Mouse (Mus musculus) hindbrain, embryonic 12.5 days (tissue): Measurements from ENCODE around the gene Bank1. TPM values are rescaled to one million over a fixed set of nuclear protein-coding genes. Genes with fewer than 3 reads are reported as not detected.
"Not testable (repeated sequence)": the region's sequence is repeated elsewhere in the genome, so short reads cannot be mapped to it uniquely, and the experiment has no call there.

Experiments
- ATAC-seq: fragments of 200-750 bp; cut with Nextera tagmentation; 2 replicates; pipeline ENCODE4 v1.8.0; 2017; ENCODE audit warnings: moderate TSS enrichment; ENCODE audit not compliant: low FRiP score
- H3K27ac ChIP-seq: fragments of 300-500 bp; sonication (generic); 2 replicates; pipeline ENCODE4 v1.5.1; 2016; ENCODE audit warnings: mild to moderate bottlenecking
- H3K27me3 ChIP-seq: fragments of 300-500 bp; sonication (generic); 2 replicates; pipeline ENCODE4 v1.6.1; 2016; ENCODE audit warnings: mild to moderate bottlenecking
- H3K36me3 ChIP-seq: fragments of 300-500 bp; sonication (generic); 2 replicates; pipeline ENCODE4 v1.6.1; 2016; ENCODE audit warnings: mild to moderate bottlenecking
- H3K4me1 ChIP-seq: fragments of 300-500 bp; sonication (generic); 2 replicates; pipeline ENCODE4 v1.6.1; 2016
- H3K4me2 ChIP-seq: fragments of 300-500 bp; sonication (generic); replicated peaks from 2 replicates; pipeline ENCODE4 v1.6.1; 2016; ENCODE audit warnings: mild to moderate bottlenecking
- H3K4me3 ChIP-seq: fragments of 300-500 bp; sonication (generic); 2 replicates; pipeline ENCODE4 v1.5.1; 2016; ENCODE audit warnings: mild to moderate bottlenecking
- H3K9ac ChIP-seq: fragments of 300-500 bp; sonication (generic); 2 replicates; pipeline ENCODE4 v1.6.1; 2016; ENCODE audit warnings: mild to moderate bottlenecking, moderate library complexity
- H3K9me3 ChIP-seq: fragments of 300-500 bp; sonication (generic); replicated peaks from 2 replicates; pipeline ENCODE4 v1.6.1; 2016; ENCODE audit warnings: mild to moderate bottlenecking
- WGBS: fragments of 180-500 bp; shearing (Covaris S2); methylation state at CpG from one replicate; pipeline ENCODE4 v1.1.7; 2016; 5-methylcytosine and 5-hydroxymethylcytosine counted together
- polyA plus RNA-seq: library from polyadenylated mRNA; unstranded; fragments of >200 nt; fragmentation: Nextera tagmentation; extraction: Ambion mirVana; gene quantifications from 2 replicates; pipeline ENCODE4 v1.2.1, GENCODE M21; 2016

Gene Bank1
- polyA plus RNA-seq, 1 experiment from 2014 or later: 0.49 TPM

DNA sequence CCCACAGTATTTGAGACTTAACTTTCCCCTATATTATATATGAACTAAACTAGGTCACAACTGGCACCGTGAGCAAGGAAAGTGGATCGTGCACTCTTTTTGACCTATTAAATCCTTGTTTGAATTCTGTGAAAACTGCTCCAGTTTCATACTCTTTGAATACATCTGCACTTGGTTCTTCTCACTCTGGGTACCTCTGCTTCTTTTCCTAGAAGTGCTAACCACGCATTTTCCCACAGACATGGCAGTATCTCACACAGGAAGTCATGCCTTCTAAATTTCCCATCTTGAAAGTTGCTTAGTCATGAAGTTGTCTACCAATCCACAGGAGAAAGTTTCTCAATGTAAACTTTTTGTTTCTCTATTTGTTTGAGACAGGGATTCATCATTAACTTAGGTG is 3.9 kb downstream of the Bank1 start:
- no peaks in the 10 kb centered on the region for H3K36me3 ChIP-seq
- H3K27ac ChIP-seq: no peak overlapping the region
- peaks cover 6% of the 10 kb centered on the region; the same call in 1 of the 2 replicates for H3K27me3 ChIP-seq
- WGBS: 94% methylated on average over 3 of the region's 3 CpGs
- H3K4me2 ChIP-seq: no peak overlapping the region
- no peak overlapping the region for H3K4me3 ChIP-seq
- no peak overlapping the region for H3K9ac ChIP-seq
- ATAC-seq: no peak
- H3K4me1 ChIP-seq: no peaks in the 10 kb centered on the region
- H3K9me3 ChIP-seq: no peaks in the 10 kb centered on the region

DNA sequence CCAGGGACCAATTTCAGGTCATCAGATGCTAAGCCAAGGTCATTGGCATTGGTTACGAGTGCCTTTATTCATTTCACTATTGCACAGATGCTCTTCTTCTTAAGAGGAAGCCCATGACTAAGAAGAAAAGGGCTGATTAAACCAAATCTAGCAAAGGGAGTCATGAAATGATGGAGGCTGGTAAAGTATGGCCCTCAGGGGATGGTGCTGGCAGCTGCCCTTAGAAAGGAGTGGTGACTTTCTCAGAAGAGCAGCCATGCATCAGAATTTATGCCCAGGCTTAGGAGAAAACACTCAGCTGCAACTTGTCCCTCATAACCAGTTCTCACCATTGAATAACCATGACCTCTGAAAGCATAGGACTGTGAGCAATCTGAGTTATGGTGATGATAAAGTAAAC is 17.4 kb downstream of the Bank1 start:
- Histone ChIP-seq H3K4me2 (no peak overlapping the region), H3K36me3 (no peaks in the 10 kb centered on the region), H3K9me3 (no peaks in the 10 kb centered on the region), H3K9ac (no peak overlapping the region), H3K4me1 (no peaks in the 10 kb centered on the region), H3K27me3 (no peaks in the 10 kb centered on the region), H3K27ac (no peak overlapping the region), H3K4me3 (no peak overlapping the region)
- WGBS: 93% methylated on average over 1 of the region's 1 CpGs
- ATAC-seq: no peak

DNA sequence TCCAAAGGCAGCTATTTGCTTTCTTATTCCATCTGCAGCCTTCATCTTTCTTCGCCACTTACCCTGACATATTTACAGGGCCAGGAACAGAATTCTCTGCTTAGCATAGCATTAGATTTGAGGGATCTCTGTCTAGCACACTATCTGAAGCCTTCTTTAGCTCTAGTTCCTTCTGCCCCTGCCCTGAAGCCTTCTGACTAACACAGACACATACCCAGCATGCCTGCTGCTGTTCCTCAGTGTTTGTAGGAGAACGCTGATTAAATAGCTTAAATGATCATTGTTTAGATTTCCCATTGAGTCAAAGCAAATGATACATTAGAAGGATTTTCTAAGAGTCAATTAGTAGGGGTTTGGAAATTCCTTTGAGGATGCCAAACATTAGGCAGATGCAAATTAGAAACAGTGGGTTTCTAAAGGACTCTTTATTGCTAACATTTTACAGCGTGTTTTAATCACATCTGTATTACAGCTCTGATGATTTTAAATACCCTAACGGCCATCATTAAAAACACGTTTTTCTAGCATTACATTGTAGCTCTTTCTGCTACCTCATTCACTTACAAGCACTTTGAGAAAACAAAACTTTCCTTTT is 19.2 kb downstream of the Bank1 start:
- 66% methylated on average over 5 of the region's 5 CpGs for WGBS
- H3K36me3 ChIP-seq: no peaks in the 10 kb centered on the region
- H3K9me3 ChIP-seq: no peaks in the 10 kb centered on the region
- no peaks in the 10 kb centered on the region for H3K27me3 ChIP-seq
- H3K4me1 ChIP-seq: no peaks in the 10 kb centered on the region
- H3K4me2 ChIP-seq: no peak overlapping the region
- no peak overlapping the region for H3K9ac ChIP-seq
- no peak overlapping the region for H3K27ac ChIP-seq
- no peak overlapping the region for H3K4me3 ChIP-seq
- no peak for ATAC-seq

DNA sequence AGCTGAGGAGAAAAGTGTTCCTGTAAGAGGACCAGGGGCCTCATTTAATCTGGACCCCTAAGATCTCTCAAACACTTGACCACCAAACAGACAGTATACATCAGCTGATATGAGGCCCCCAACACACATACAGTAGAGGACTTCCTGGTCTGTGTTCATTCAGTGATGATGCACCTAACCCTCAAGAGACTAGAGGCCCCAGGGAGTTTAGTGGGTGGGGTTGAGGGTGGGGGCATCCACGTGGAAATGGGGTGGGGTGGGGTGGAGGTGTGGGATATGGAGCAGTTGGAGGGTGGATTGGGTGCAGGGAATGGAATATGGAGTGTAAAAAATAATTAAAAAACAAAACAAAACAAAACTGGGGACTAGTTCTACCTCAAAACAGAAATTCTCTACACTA is 23.3 kb downstream of the Bank1 start:
- H3K4me2 ChIP-seq: no peak overlapping the region
- H3K9me3 ChIP-seq: no peaks in the 10 kb centered on the region
- WGBS: 42% methylated on average over 1 of the region's 1 CpGs
- H3K4me1 ChIP-seq: no peaks in the 10 kb centered on the region
- no peaks in the 10 kb centered on the region for H3K27me3 ChIP-seq
- no peak overlapping the region for H3K9ac ChIP-seq
- no peak overlapping the region for H3K4me3 ChIP-seq
- H3K27ac ChIP-seq: no peak overlapping the region
- no peaks in the 10 kb centered on the region for H3K36me3 ChIP-seq
- ATAC-seq: no peak

DNA sequence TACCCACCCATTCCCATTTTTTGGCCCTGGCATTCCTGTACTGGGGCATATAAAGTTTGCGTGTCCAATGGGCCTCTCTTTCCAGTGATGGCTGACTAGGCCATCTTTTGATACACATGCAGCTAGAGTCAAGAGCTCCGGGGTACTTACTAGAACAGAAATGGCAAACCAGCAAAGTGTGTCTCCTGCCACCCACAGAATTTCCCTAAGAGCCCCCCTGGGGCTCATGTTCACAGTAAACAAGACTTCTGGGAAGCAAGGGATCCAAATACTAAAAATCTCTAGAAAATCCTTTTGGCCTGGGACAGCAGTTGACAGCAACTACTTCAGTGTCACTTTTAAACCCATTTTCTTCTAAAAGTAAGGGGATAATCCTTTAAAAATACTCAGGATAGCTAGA is 25.1 kb downstream of the Bank1 start:
- not testable (repeated sequence) for H3K9me3 ChIP-seq, H3K9ac ChIP-seq, H3K36me3 ChIP-seq, ATAC-seq, H3K4me1 ChIP-seq, H3K4me2 ChIP-seq, H3K4me3 ChIP-seq, H3K27ac ChIP-seq, H3K27me3 ChIP-seq
- WGBS: 92% methylated on average over 2 of the region's 2 CpGs

DNA sequence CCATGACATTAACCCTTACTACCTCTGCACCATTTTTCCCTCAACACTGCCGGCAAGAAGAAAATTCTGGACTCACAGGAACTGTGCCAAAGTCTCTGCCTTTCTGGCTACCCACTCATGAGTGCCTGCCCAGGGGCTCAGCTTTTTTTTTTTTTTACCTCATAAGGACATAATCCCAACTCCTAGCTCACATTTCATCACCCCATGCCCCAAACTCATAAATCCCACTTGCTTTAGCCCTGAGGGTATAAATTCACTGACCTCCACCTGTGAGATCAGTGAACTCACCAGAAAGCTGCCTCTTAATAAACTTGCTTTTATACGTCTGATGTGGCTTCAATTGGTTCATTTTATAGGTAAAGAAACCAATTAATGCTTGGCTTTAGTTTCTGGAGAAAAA is 28.5 kb downstream of the Bank1 start:
- H3K9me3 ChIP-seq: no peaks in the 10 kb centered on the region
- WGBS: 75% methylated on average over 2 of the region's 2 CpGs
- H3K27ac ChIP-seq: no peak overlapping the region
- H3K4me3 ChIP-seq: no peak overlapping the region
- H3K27me3 ChIP-seq: no peaks in the 10 kb centered on the region
- H3K9ac ChIP-seq: no peak overlapping the region
- no peak for ATAC-seq
- H3K36me3 ChIP-seq: no peaks in the 10 kb centered on the region
- no peak overlapping the region for H3K4me2 ChIP-seq
- H3K4me1 ChIP-seq: no peaks in the 10 kb centered on the region

DNA sequence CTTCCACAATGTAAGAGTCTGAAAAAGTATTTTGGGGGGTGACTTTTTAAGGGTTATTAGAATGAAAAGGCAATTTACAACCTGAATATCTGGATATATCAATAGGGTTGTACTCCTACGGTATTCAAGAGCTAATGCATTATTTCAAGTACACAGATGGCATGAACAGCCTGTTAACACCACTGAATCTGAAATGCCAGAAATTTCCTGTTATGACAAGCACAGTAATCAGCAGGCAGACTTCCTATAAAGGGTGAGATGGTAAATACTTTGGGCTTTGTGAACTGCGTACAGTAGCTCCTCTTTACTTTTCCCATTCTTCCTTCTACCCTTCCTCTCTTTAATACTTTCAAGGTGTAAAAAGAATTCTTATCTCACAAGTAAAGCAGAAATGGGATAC is 30.6 kb downstream of the Bank1 start:
- ATAC-seq: no peak
- 93% methylated on average over 2 of the region's 2 CpGs for WGBS
- H3K9ac ChIP-seq: no peak overlapping the region
- no peak overlapping the region for H3K4me2 ChIP-seq
- no peaks in the 10 kb centered on the region for H3K36me3 ChIP-seq
- H3K4me3 ChIP-seq: no peak overlapping the region
- H3K27ac ChIP-seq: no peak overlapping the region
- no peaks in the 10 kb centered on the region for H3K4me1 ChIP-seq
- H3K9me3 ChIP-seq: no peaks in the 10 kb centered on the region
- H3K27me3 ChIP-seq: no peaks in the 10 kb centered on the region

DNA sequence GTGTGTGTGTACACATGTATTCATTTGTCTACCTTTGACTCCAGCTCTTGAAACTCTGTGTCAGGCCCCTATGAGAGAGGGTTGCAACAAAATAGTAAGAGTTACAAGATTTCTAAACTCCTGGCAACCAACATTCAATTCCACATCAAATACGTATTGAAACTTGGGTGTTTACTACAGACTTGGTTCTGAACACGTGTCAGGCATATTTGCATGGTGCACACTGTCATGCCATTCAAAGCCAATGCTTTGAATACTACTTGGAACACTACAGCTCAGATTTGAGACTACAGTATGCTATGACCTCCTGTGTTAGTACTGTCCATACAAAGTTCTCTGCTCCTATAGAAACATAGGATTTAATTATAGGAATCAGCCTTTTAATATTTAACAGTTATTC is 38.0 kb downstream of the Bank1 start:
- Histone ChIP-seq H3K4me1 (no peaks in the 10 kb centered on the region), H3K9ac (no peak overlapping the region), H3K4me3 (no peak overlapping the region), H3K9me3 (no peaks in the 10 kb centered on the region), H3K4me2 (no peak overlapping the region), H3K36me3 (no peaks in the 10 kb centered on the region), H3K27ac (no peak overlapping the region), H3K27me3 (no peaks in the 10 kb centered on the region)
- WGBS: 81% methylated on average over 2 of the region's 2 CpGs
- ATAC-seq: no peak

DNA sequence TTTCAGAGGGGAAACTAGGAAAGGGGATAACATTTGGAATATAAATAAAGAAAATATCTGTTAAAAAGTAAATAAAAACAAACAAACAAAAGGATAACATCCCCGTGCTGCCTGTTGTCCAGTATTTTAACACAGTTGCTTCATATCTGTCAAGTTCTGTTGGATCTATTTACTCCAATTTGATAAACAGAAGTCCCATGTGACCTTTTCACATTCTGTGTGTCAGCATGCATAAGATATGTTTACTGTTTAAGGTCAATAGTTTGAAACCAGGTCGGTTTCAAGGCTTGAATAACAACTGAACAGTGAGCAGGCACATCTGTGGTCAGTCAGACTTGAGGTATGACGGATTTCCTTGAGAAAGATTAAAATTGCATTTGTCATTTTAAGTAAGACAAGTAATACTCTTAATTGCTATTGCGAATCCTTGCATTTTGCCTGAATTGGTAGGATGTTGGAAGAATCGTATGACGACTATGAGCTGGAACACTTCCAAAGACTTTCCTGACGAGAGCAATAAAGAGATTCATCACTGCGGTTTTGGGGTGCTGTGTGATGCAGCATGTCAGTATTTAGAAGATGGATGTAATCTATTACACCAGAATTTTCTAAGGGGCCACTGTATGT is 60.8 kb downstream of the Bank1 start:
- no peak overlapping the region for H3K27ac ChIP-seq
- H3K36me3 ChIP-seq: no peaks in the 10 kb centered on the region
- 88% methylated on average over 8 of the region's 8 CpGs for WGBS
- no peak overlapping the region for H3K4me3 ChIP-seq
- H3K4me2 ChIP-seq: no peak overlapping the region
- no peaks in the 10 kb centered on the region for H3K27me3 ChIP-seq
- H3K9ac ChIP-seq: no peak overlapping the region
- no peaks in the 10 kb centered on the region for H3K9me3 ChIP-seq
- no peak for ATAC-seq
- no peaks in the 10 kb centered on the region for H3K4me1 ChIP-seq

DNA sequence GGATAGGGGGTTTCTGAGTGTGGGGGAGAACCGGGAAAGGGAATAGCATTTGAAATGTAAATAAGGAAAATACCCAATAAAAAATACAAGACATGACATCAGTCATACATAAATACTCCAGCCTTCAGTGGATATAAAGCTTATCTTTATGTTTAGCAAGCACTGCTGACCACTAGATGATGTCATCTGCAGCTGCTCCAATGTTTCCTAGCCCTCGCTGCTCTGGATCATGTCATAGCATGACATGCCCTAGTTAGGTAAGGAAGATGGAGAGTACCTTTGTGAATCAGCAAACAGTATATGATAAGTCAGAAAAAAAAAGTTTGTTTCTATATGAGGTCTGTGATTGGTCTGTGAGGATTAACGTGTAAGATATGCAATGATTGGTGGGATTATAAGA is 68.1 kb downstream of the Bank1 start:
- H3K36me3 ChIP-seq: no peaks in the 10 kb centered on the region
- no peak overlapping the region for H3K4me2 ChIP-seq
- no peak overlapping the region for H3K4me3 ChIP-seq
- no peak overlapping the region for H3K27ac ChIP-seq
- 88% methylated on average over 3 of the region's 3 CpGs for WGBS
- no peak overlapping the region for H3K9ac ChIP-seq
- ATAC-seq: no peak
- no peaks in the 10 kb centered on the region for H3K9me3 ChIP-seq
- no peaks in the 10 kb centered on the region for H3K27me3 ChIP-seq
- H3K4me1 ChIP-seq: no peaks in the 10 kb centered on the region

DNA sequence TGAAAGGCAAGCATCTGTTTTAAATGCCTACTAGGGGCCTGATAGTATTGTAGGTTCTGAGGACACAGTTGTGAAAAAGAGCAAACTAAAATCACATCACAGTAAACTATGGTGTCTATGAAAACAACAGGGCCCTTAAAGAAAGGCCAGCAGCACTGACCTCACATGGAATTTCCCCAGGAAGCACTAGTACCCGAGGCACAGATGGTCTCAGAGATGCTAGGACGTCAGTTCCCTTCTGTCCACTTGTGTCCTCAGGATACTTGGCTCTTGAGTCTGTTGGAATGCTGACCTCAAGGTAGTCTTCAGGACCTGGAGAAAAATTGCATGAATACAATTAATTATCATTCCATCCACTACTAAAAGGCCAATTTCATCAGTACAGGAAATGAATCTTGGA is 71.2 kb downstream of the Bank1 start:
- Histone ChIP-seq H3K27me3 (no peaks in the 10 kb centered on the region), H3K27ac (no peak overlapping the region), H3K9me3 (no peaks in the 10 kb centered on the region), H3K9ac (no peak overlapping the region), H3K4me2 (no peak overlapping the region), H3K4me3 (no peak overlapping the region), H3K36me3 (no peaks in the 10 kb centered on the region), H3K4me1 (no peaks in the 10 kb centered on the region)
- WGBS: 70% methylated on average over 2 of the region's 2 CpGs
- no peak for ATAC-seq

DNA sequence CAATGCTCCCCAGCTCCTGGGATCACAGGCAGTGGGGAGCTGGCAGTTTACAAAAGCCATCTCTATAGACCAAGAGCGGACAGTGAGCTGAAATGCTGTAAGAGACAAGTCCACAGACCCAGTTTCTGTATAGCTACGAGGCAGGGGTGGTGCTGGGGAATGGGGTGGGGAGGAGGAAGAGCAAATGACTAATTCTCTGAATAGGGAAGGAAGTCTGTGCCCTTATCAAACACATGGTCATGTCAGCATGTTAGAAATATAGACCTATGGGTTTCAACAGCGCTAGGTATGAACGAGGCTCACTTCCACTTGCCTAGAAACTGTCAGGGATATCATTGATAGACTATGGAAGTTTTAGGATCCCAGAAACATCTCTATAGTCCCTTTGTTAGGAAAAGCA is 73.0 kb downstream of the Bank1 start:
- H3K36me3 ChIP-seq: no peaks in the 10 kb centered on the region
- 82% methylated on average over 4 of the region's 4 CpGs for WGBS
- ATAC-seq: no peak
- no peak overlapping the region for H3K4me3 ChIP-seq
- no peaks in the 10 kb centered on the region for H3K9me3 ChIP-seq
- no peak overlapping the region for H3K9ac ChIP-seq
- H3K27me3 ChIP-seq: no peaks in the 10 kb centered on the region
- no peaks in the 10 kb centered on the region for H3K4me1 ChIP-seq
- H3K27ac ChIP-seq: no peak overlapping the region
- H3K4me2 ChIP-seq: no peak overlapping the region

DNA sequence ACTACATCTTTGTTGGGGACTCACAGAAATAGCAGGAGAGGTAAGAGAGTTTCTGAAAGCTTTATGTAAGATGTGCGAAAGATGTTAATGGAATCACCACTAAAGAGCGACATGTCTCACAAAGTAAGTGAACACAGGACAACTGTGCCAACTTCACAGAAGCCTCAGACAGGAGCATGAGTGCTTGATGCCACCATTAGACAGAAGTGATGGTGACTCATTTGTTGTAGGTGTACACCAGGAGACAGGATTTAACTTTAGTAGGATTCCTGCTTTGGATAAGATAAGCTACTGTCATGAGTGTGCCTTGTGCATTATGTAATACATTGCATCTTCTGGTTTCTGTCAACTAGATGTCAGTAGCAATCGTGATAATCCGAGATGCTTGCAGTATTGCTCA is 74.3 kb downstream of the Bank1 start:
- WGBS: 93% methylated on average over 4 of the region's 4 CpGs
- H3K27ac ChIP-seq: no peak overlapping the region
- no peak for ATAC-seq

More for the DNA sequence above, 74.3 kb downstream of the Bank1 start:
- H3K4me3 ChIP-seq: no peak overlapping the region
- H3K4me2 ChIP-seq: no peak overlapping the region
- H3K27me3 ChIP-seq: no peaks in the 10 kb centered on the region
- no peak overlapping the region for H3K9ac ChIP-seq
- no peaks in the 10 kb centered on the region for H3K9me3 ChIP-seq
- no peaks in the 10 kb centered on the region for H3K4me1 ChIP-seq
- no peaks in the 10 kb centered on the region for H3K36me3 ChIP-seq
